Mouse (Mus musculus) E14TG2a.4 (cell line): ENCODE measurements around the gene Gm20388.

Experiments used
- CTCF ChIP-seq: conservative IDR thresholded peaks from 2 replicates; pipeline ENCODE4 v1.5.1; 2014; ENCODE audit warnings: low read length
- NANOG ChIP-seq: IDR thresholded peaks from 2 replicates; pipeline ENCODE4 v1.6.1; 2014; ENCODE audit warnings: borderline replicate concordance, low read length, mixed read lengths

GRCm38 (mm10) chr8:122459218-122459900, 2548.7 kb downstream of the Gm20388 start:
- TF ChIP-seq CTCF (peak; percentile 69), NANOG (no peak)
